Mouse (Mus musculus) midbrain, embryonic 10.5 days (tissue): ENCODE data around the gene Mfn2. TPM values are rescaled to one million over a fixed set of nuclear protein-coding genes. Genes with fewer than 3 reads are reported as not detected.
"Not testable (repeated sequence)": the region's sequence is repeated elsewhere in the genome, so short reads cannot be mapped to it uniquely, and the experiment has no call there.

ENCODE experiments used
- DNase-seq: peaks from one replicate; pipeline ENCODE4 v3.0.0-alpha.2; 2017; ENCODE audit warnings: low spot score
- H3K27ac ChIP-seq: fragments of 300-500 bp; sonication (generic); replicated peaks from 2 replicates; pipeline ENCODE4 v1.5.1; 2016; ENCODE audit warnings: mild to moderate bottlenecking
- H3K27me3 ChIP-seq: fragments of 300-500 bp; sonication (generic); 2 replicates; pipeline ENCODE4 v1.6.1; 2016; ENCODE audit warnings: low read depth, mild to moderate bottlenecking; ENCODE audit not compliant: poor library complexity, severe bottlenecking
- H3K36me3 ChIP-seq: fragments of 300-500 bp; sonication (generic); 2 replicates; pipeline ENCODE4 v1.6.1; 2016; ENCODE audit warnings: mild to moderate bottlenecking, moderate library complexity
- H3K4me1 ChIP-seq: fragments of 300-500 bp; sonication (generic); 2 replicates; pipeline ENCODE4 v1.6.1; 2016
- H3K4me3 ChIP-seq: fragments of 300-500 bp; sonication (generic); 2 replicates; pipeline ENCODE4 v1.5.1; 2016; ENCODE audit warnings: mild to moderate bottlenecking, moderate library complexity
- H3K9me3 ChIP-seq: fragments of 300-500 bp; sonication (generic); replicated peaks from 2 replicates; pipeline ENCODE4 v1.6.1; 2016; ENCODE audit warnings: mild to moderate bottlenecking
- WGBS: fragments of 180-500 bp; shearing (Covaris S2); methylation state at CpG from one replicate; pipeline ENCODE4 v1.1.7; 2016; 5-methylcytosine and 5-hydroxymethylcytosine counted together
- polyA plus RNA-seq: library from polyadenylated mRNA; unstranded; fragments of >200 nt; fragmentation: Nextera tagmentation; extraction: Ambion mirVana; gene quantifications from 2 replicates; pipeline ENCODE4 v1.2.1, GENCODE M21; 2016

The Mfn2 gene
- polyA plus RNA-seq, 1 experiment from 2014 or later, result 45.1 TPM

GRCm38 (mm10) chr4:147879865-147880264 lies 24.6 kb downstream of the Mfn2 start:
- 66% methylated on average over 5 of the region's 5 CpGs for WGBS
- no peak overlapping the region for H3K4me3 ChIP-seq
- H3K27me3 ChIP-seq, result no peaks in the 10 kb centered on the region
- no peak overlapping the region for H3K27ac ChIP-seq
- H3K4me1 ChIP-seq, result 0 out of 2 replicates have a peak, but pooled peaks cover 4% of the 10 kb centered on the region
- DNase-seq, result no peak
- H3K36me3 ChIP-seq, result peaks cover 98% of the 10 kb centered on the region
- H3K9me3 ChIP-seq, result no peaks in the 10 kb centered on the region

GRCm38 (mm10) chr4:147879456-147879855 lies 25.0 kb downstream of the Mfn2 start:
- H3K9me3 ChIP-seq, result no peaks in the 10 kb centered on the region
- no peak overlapping the region for H3K27ac ChIP-seq
- 88% methylated on average over 2 of the region's 2 CpGs for WGBS
- peaks cover 98% of the 10 kb centered on the region for H3K36me3 ChIP-seq
- H3K4me3 ChIP-seq, result no peak overlapping the region
- DNase-seq, result no peak
- no peaks in the 10 kb centered on the region for H3K27me3 ChIP-seq
- 0 out of 2 replicates have a peak, but pooled peaks cover 4% of the 10 kb centered on the region for H3K4me1 ChIP-seq

- 0 out of 2 replicates have a peak, but pooled peaks cover 4% of the 10 kb centered on the region for H3K4me1 ChIP-seq
- 91% methylated on average over 9 of the region's 9 CpGs for WGBS
- H3K9me3 ChIP-seq, result no peaks in the 10 kb centered on the region
- no peak overlapping the region for H3K4me3 ChIP-seq
- no peak overlapping the region for H3K27ac ChIP-seq
- H3K36me3 ChIP-seq, result peaks cover 99% of the 10 kb centered on the region
- DNase-seq, result no peak
- no peaks in the 10 kb centered on the region for H3K27me3 ChIP-seq
Measured at GRCm38 (mm10) chr4:147878537-147878936, 26.0 kb downstream of the Mfn2 start.

GRCm38 (mm10) chr4:147875852-147876575 lies 28.5 kb downstream of the Mfn2 start:
- 96% methylated on average over 4 of the region's 4 CpGs for WGBS
- H3K4me3 ChIP-seq, result no peak overlapping the region
- H3K9me3 ChIP-seq, result 0 out of 2 replicates have a peak, but pooled peaks cover 4% of the 10 kb centered on the region
- H3K27me3 ChIP-seq, result no peaks in the 10 kb centered on the region
- peaks cover 99% of the 10 kb centered on the region for H3K36me3 ChIP-seq
- DNase-seq, result no peak
- H3K27ac ChIP-seq, result no peak overlapping the region
- 0 out of 2 replicates have a peak, but pooled peaks cover 4% of the 10 kb centered on the region for H3K4me1 ChIP-seq

- 0 out of 2 replicates have a peak, but pooled peaks cover 5% of the 10 kb centered on the region for H3K9me3 ChIP-seq
- H3K27ac ChIP-seq, result peak overlapping the region; percentile 87
- peak overlapping the region; percentile 95 for H3K4me3 ChIP-seq
- peaks cover 28% of the 10 kb centered on the region for H3K4me1 ChIP-seq
- WGBS, result 12% methylated on average over 5 of the region's 5 CpGs
- peak; percentile 23 for DNase-seq
- H3K27me3 ChIP-seq, result no peaks in the 10 kb centered on the region
- H3K36me3 ChIP-seq, result peaks cover 66% of the 10 kb centered on the region
Measured at GRCm38 (mm10) chr4:147869238-147869637, 35.3 kb downstream of the Mfn2 start.

GRCm38 (mm10) chr4:147868450-147869031 lies 36.0 kb downstream of the Mfn2 start, which contains the start of the genes Miip and Fv1:
Miip (minus strand) TSS chr4:147868816.
Fv1 (plus strand) TSS chr4:147868979.
- Histone ChIP-seq H3K4me3 (peak within 1 kb of the TSS; percentile 95), H3K27ac (peak within 1 kb of the TSS; percentile 93), H3K9me3 (0 out of 2 replicates have a peak, but pooled peaks cover 5% of the 10 kb centered on the region), H3K36me3 (peaks cover 66% of the 10 kb centered on the region), H3K27me3 (no peaks in the 10 kb centered on the region), H3K4me1 (peaks cover 28% of the 10 kb centered on the region)
- 0% methylated on average over 30 of the region's 30 CpGs for WGBS
- peak; percentile 96 for DNase-seq

- H3K36me3 ChIP-seq, result peaks cover 66% of the 10 kb centered on the region
- DNase-seq, result no peak
- H3K27me3 ChIP-seq, result no peaks in the 10 kb centered on the region
- WGBS, result 12% methylated on average over 22 of the region's 22 CpGs
- H3K4me1 ChIP-seq, result peaks cover 28% of the 10 kb centered on the region
- H3K27ac ChIP-seq, result peak overlapping the region; percentile 93
- H3K9me3 ChIP-seq, result 0 out of 2 replicates have a peak, but pooled peaks cover 5% of the 10 kb centered on the region
- peak overlapping the region; percentile 95 for H3K4me3 ChIP-seq
Measured at GRCm38 (mm10) chr4:147867563-147868449, 36.7 kb downstream of the Mfn2 start.

- peak overlapping the region; percentile 95 for H3K4me3 ChIP-seq
- H3K4me1 ChIP-seq, result peaks cover 28% of the 10 kb centered on the region
- DNase-seq, H3K9me3 ChIP-seq, H3K27ac ChIP-seq, H3K27me3 ChIP-seq: not testable (repeated sequence)
- peaks cover 66% of the 10 kb centered on the region for H3K36me3 ChIP-seq
- whole genome bisulfite sequencing, result 58% methylated on average over 3 of the region's 3 CpGs
Measured at GRCm38 (mm10) chr4:147866793-147867192, 37.7 kb downstream of the Mfn2 start.

- H3K36me3 ChIP-seq, result peaks cover 66% of the 10 kb centered on the region
- no peak overlapping the region for H3K4me3 ChIP-seq
- 0 out of 2 replicates have a peak, but pooled peaks cover under 1% of the 10 kb centered on the region for H3K9me3 ChIP-seq
- H3K27ac ChIP-seq, result no peak overlapping the region
- WGBS, result 95% methylated on average over 9 of the region's 9 CpGs
- no peak for DNase-seq
- no peaks in the 10 kb centered on the region for H3K27me3 ChIP-seq
- H3K4me1 ChIP-seq, result peaks cover 28% of the 10 kb centered on the region
Measured at GRCm38 (mm10) chr4:147866056-147866455, 38.4 kb downstream of the Mfn2 start.

GRCm38 (mm10) chr4:147865651-147866050 lies 38.9 kb downstream of the Mfn2 start:
- Histone ChIP-seq H3K4me1 (peaks cover 28% of the 10 kb centered on the region), H3K27me3 (no peaks in the 10 kb centered on the region), H3K27ac (no peak overlapping the region), H3K9me3 (no peaks in the 10 kb centered on the region), H3K36me3 (peaks cover 66% of the 10 kb centered on the region), H3K4me3 (no peak overlapping the region)
- DNase-seq, result no peak
- 94% methylated on average over 6 of the region's 6 CpGs for WGBS

- Histone ChIP-seq H3K4me1 (peaks cover 4% of the 10 kb centered on the region), H3K9me3 (no peaks in the 10 kb centered on the region), H3K27ac (no peak overlapping the region), H3K36me3 (peaks cover 69% of the 10 kb centered on the region), H3K4me3 (no peak overlapping the region), H3K27me3 (no peaks in the 10 kb centered on the region)
- 88% methylated on average over 3 of the region's 3 CpGs for WGBS
- no peak for DNase-seq
Measured at GRCm38 (mm10) chr4:147862051-147862450, 42.5 kb downstream of the Mfn2 start.

GRCm38 (mm10) chr4:147850776-147851175 lies 53.7 kb downstream of the Mfn2 start:
- WGBS, result 86% methylated on average over 2 of the region's 2 CpGs
- H3K36me3 ChIP-seq, result peaks cover 4% of the 10 kb centered on the region
- H3K9me3 ChIP-seq, result no peaks in the 10 kb centered on the region
- no peaks in the 10 kb centered on the region for H3K27me3 ChIP-seq
- DNase-seq, result no peak
- no peak overlapping the region for H3K4me3 ChIP-seq
- no peak overlapping the region for H3K27ac ChIP-seq
- H3K4me1 ChIP-seq, result peaks cover 14% of the 10 kb centered on the region
